Mouse (Mus musculus): Measurements from ENCODE around the gene Ptges. TPM values are rescaled to one million over a fixed set of nuclear protein-coding genes. Genes with fewer than 3 reads are reported as not detected.
"Not testable (repeated sequence)": the region's sequence is repeated elsewhere in the genome, so short reads cannot be mapped to it uniquely, and the experiment has no call there.

Gene Ptges
- polyA plus RNA-seq, 1 experiment from 2014 or later = 1.8 TPM

DNA sequence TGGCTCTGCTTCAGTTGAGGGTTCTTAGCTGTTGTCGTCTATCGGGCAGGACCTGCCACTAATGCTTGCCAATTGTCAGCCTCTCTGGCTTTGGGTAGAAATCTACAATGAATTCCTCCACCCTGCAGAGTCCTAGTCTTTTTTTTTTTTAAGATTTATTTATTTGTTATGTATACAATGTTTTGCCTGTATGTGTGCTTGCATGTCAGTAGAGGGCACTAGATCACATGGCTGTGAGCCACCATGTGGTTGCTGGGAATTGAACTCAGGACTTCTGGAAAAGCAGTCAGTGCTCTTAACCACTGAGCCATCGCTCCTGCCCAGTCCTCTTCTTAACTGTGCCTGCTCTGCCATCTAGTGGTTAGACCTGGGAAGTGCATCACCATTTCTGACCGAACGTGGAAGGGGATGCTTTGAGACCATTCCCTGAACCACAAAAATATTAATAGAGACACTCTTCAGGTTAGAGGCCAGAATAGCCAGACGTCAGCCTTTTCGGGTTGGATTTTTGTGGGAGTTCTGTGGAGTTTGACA, 4.3 kb upstream of the Ptges start:
- Histone ChIP-seq H3K4me1 (ENCODE audit: control insufficient read depth, insufficient read depth, low read length) (peaks cover 7% of the 10 kb centered on the region), H3K4me2 (ENCODE audit: low read depth, low read length) (no peak overlapping the region), H3K36me3 (ENCODE audit: control insufficient read depth, insufficient read depth) (no peaks in the 10 kb centered on the region), H3K4me3 (ENCODE audit: low read length) (no peak overlapping the region), H3K9me3 (replicated peaks; ENCODE audit: control insufficient read depth, low read length) (no peaks in the 10 kb centered on the region), H3K9ac (ENCODE audit: low read length) (no peak overlapping the region), H3K27me3 (ENCODE audit: control insufficient read depth, insufficient read depth, low read length) (no peaks in the 10 kb centered on the region), H3K27ac (ENCODE audit: low read length) (no peak overlapping the region)
- no peak for ATAC-seq (replicated peaks; ENCODE audit: extremely low read depth, insufficient read depth, low FRiP score)
- 18% methylated on average over 7 of the region's 7 CpGs for WGBS

DNA sequence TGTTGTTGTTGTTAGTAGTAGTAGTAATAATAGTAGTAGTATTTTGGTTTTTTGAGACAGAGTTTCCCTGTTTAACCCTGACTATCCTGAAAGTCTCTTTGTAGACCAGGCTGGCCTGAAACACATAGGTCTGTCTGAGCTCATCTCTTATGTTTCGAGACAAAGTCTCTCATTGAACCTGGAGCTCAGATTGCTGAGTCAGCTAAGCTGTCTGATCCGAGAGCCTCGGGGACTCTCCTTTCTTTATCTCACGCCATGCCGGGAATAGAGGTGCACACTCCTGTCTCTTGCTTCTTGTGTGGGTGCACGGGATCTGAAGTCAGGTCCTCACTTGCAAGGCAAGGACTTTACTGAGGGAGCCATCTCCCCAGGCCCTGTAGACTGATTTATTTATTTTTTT, 3.4 kb upstream of the Ptges start:
- no peaks in the 10 kb centered on the region for H3K27me3 ChIP-seq (ENCODE audit: control insufficient read depth, insufficient read depth, low read length)
- peaks cover 11% of the 10 kb centered on the region for H3K4me1 ChIP-seq (ENCODE audit: control insufficient read depth, insufficient read depth, low read length)
- H3K36me3 ChIP-seq (ENCODE audit: control insufficient read depth, insufficient read depth) = no peaks in the 10 kb centered on the region
- no peaks in the 10 kb centered on the region for H3K9me3 ChIP-seq (replicated peaks; ENCODE audit: control insufficient read depth, low read length)
- no peak overlapping the region for H3K4me2 ChIP-seq (ENCODE audit: low read depth, low read length)
- no peak overlapping the region for H3K27ac ChIP-seq (ENCODE audit: low read length)
- 65% methylated on average over 6 of the region's 6 CpGs for WGBS
- H3K9ac ChIP-seq (ENCODE audit: low read length) = no peak overlapping the region
- H3K4me3 ChIP-seq (ENCODE audit: low read length) = no peak overlapping the region
- no peak for ATAC-seq (replicated peaks; ENCODE audit: extremely low read depth, insufficient read depth, low FRiP score)

DNA sequence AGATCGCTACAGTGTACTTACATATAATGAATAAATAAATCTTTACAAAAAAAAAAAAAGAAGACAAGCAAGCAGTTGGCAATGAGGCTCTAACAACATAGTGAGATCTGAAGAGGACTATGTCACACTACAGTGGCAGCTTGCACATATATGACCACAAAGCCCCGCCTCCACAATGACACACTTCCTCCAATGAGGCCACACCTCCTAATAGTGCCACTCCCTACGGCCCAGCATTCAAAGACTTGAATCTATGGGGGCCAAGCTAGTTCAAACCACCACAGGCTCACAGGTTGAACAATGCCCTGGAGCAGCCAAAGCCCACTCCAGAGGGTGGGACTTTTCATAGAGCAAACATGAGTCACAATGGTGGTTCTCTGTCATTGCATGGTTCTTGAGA, 2.3 kb upstream of the Ptges start:
- no peaks in the 10 kb centered on the region for H3K36me3 ChIP-seq (ENCODE audit: control insufficient read depth, insufficient read depth)
- ATAC-seq (replicated peaks; ENCODE audit: extremely low read depth, insufficient read depth, low FRiP score) = no peak
- peaks cover 20% of the 10 kb centered on the region for H3K4me1 ChIP-seq (ENCODE audit: control insufficient read depth, insufficient read depth, low read length)
- no peak overlapping the region for H3K4me2 ChIP-seq (ENCODE audit: low read depth, low read length)
- no peak overlapping the region for H3K9ac ChIP-seq (ENCODE audit: low read length)
- no peaks in the 10 kb centered on the region for H3K27me3 ChIP-seq (ENCODE audit: control insufficient read depth, insufficient read depth, low read length)
- no peak overlapping the region for H3K27ac ChIP-seq (ENCODE audit: low read length)
- 81% methylated on average over 3 of the region's 3 CpGs for WGBS
- no peaks in the 10 kb centered on the region for H3K9me3 ChIP-seq (replicated peaks; ENCODE audit: control insufficient read depth, low read length)
- no peak overlapping the region for H3K4me3 ChIP-seq (ENCODE audit: low read length)

DNA sequence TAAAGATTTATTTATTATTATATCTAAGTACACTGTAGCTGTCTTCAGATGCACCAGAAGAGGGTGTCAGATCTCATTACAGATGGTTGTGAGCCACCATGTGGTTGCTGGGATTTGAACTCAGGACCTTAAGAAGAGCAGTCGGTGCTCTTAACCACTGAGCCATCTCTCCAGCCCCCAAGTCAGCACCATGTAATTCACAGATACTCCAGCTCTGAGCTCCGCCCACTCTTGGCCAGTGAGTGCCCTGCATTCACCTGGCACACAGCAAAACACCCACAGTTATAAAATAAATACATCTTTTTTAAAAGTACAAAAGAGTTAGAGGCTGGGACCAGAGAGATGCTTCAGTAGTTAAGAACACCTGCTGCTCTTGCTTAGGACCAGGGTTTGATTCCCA, 1.2 kb upstream of the Ptges start:
- H3K9ac ChIP-seq (ENCODE audit: low read length); H3K4me3 ChIP-seq (ENCODE audit: low read length); H3K36me3 ChIP-seq (ENCODE audit: control insufficient read depth, insufficient read depth); H3K27ac ChIP-seq (ENCODE audit: low read length); H3K9me3 ChIP-seq (replicated peaks; ENCODE audit: control insufficient read depth, low read length); ATAC-seq (replicated peaks; ENCODE audit: extremely low read depth, insufficient read depth, low FRiP score); H3K27me3 ChIP-seq (ENCODE audit: control insufficient read depth, insufficient read depth, low read length); H3K4me2 ChIP-seq (ENCODE audit: low read depth, low read length): not testable (repeated sequence)
- H3K4me1 ChIP-seq (ENCODE audit: control insufficient read depth, insufficient read depth, low read length) = peaks cover 23% of the 10 kb centered on the region
- WGBS = 91% methylated on average over 2 of the region's 2 CpGs

DNA sequence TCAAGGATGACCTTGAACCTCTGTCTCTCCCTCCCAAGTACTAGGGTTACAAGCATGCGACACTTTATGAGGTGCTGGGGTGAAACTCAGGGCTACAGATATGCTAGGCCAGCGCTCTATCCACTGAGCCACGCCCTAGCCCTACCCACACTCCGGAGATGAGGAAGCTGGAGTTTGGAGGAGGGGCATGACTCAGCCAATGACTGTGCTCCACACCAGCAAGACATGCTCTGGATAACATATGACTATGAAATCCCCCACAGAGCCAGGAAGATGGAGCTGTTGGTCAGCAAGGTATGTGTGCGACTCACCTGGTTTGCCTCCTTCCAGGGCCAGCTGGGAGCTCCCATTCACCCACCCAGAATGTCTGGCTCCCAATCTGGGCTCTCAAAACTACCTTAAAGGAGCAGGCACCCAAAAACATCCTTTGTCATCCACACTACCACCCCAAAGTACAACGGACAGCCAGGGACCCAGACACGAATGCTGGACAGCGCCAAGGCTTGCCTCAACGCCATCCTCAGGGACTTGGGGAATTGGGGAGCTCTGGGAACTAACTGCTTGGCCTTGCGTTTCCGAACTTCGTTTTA, 675 bp downstream of the Ptges start:
- 29% methylated on average over 12 of the region's 12 CpGs for WGBS

DNA sequence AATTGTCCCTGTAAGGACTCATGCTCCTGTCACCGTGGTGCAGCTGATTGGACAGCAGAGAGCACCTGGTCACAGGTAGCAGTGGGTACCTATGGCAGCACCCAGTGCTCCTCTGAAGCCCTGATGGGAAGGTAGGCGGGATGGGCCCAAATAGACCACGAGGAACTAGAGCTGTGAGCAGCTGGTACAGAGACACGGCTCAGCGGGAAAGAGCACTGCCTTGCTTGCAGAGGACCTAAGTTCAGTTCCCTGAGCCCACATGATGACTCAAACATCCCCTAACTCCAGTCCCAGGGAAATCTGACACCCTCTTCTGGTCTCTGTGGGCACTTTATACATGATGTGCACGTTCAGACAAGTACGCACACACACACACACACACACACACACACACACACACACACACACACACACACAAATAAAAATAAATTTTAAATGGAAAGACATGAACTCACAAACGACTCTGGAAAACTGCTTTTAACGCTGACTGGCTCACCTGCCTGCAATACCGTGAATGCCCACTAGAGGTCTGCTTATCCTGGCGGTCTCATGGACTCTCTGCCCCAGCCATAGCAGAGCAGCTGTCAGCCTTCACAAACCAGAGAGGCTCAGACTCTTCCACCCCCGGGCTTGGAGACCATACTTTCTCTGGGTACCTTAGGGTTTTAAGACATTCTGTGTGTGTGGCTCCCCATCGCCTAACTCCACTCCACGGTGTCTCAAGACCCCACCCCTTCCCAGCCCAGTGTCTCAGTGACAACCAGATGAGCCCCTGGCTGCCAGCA, 1.6 kb downstream of the Ptges start:
- ATAC-seq (replicated peaks; ENCODE audit: extremely low read depth, insufficient read depth, low FRiP score) = no peak
- WGBS = 23% methylated on average over 14 of the region's 14 CpGs
- Histone ChIP-seq H3K4me1 (ENCODE audit: control insufficient read depth, insufficient read depth, low read length) (peaks cover 23% of the 10 kb centered on the region), H3K36me3 (ENCODE audit: control insufficient read depth, insufficient read depth) (no peaks in the 10 kb centered on the region), H3K27me3 (ENCODE audit: control insufficient read depth, insufficient read depth, low read length) (no peaks in the 10 kb centered on the region), H3K9ac (ENCODE audit: low read length) (0 out of 2 replicates have a peak overlapping the region, but pooled peaks have one; percentile 31), H3K9me3 (replicated peaks; ENCODE audit: control insufficient read depth, low read length) (no peaks in the 10 kb centered on the region), H3K4me3 (ENCODE audit: low read length) (no peak overlapping the region), H3K4me2 (ENCODE audit: low read depth, low read length) (no peak overlapping the region), H3K27ac (ENCODE audit: low read length) (peak overlapping the region; percentile 53)

More for the DNA sequence above, 675 bp downstream of the Ptges start:
- peaks cover 23% of the 10 kb centered on the region for H3K4me1 ChIP-seq (ENCODE audit: control insufficient read depth, insufficient read depth, low read length)
- ATAC-seq (replicated peaks; ENCODE audit: extremely low read depth, insufficient read depth, low FRiP score) = no peak
- H3K27ac ChIP-seq (ENCODE audit: low read length) = no peak overlapping the region
- H3K4me2 ChIP-seq (ENCODE audit: low read depth, low read length) = peak overlapping the region; percentile 67
- no peaks in the 10 kb centered on the region for H3K36me3 ChIP-seq (ENCODE audit: control insufficient read depth, insufficient read depth)
- no peaks in the 10 kb centered on the region for H3K27me3 ChIP-seq (ENCODE audit: control insufficient read depth, insufficient read depth, low read length)
- H3K9ac ChIP-seq (ENCODE audit: low read length) = peak overlapping the region; percentile 61; the same call in 1 of the 2 replicates
- H3K4me3 ChIP-seq (ENCODE audit: low read length) = peak overlapping the region; percentile 38
- H3K9me3 ChIP-seq (replicated peaks; ENCODE audit: control insufficient read depth, low read length) = no peaks in the 10 kb centered on the region

DNA sequence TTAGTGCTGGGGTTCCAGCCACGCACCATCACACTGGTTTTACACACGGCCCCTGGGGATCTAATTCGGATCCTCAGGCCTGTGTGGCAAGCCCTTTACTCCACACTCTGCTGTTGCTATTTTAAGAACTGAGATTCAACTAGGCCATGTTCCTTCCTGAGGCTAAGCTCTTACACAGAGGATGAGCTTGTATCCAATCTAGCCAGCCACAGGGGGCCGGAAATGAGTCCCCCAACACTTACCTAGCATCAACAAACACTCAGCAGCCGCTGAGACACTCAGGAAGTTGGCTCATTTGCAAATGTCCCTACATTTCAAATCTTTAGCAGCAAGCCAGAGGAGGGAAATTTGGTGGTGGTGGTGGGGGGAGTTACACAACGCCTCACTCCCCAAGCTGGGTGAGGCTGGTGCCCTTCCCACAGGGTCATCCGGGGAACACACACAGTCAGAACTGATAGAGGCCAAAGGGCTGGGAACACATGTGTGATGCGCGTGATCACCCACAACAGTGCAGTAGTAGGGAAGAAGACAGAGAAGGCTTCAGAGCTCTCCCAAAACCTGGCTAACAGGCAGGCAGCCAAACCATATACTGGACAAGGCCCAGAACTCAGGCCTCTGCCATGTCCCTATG, 2.4 kb downstream of the Ptges start:
- peak overlapping the region; percentile 45; the same call in 1 of the 2 replicates for H3K9ac ChIP-seq (ENCODE audit: low read length)
- H3K36me3 ChIP-seq (ENCODE audit: control insufficient read depth, insufficient read depth) = no peaks in the 10 kb centered on the region
- ATAC-seq (replicated peaks; ENCODE audit: extremely low read depth, insufficient read depth, low FRiP score) = no peak
- peak overlapping the region; percentile 53 for H3K27ac ChIP-seq (ENCODE audit: low read length)
- H3K4me3 ChIP-seq (ENCODE audit: low read length) = no peak overlapping the region
- no peaks in the 10 kb centered on the region for H3K27me3 ChIP-seq (ENCODE audit: control insufficient read depth, insufficient read depth, low read length)
- peaks cover 23% of the 10 kb centered on the region for H3K4me1 ChIP-seq (ENCODE audit: control insufficient read depth, insufficient read depth, low read length)
- 30% methylated on average over 9 of the region's 9 CpGs for WGBS
- H3K4me2 ChIP-seq (ENCODE audit: low read depth, low read length) = no peak overlapping the region
- no peaks in the 10 kb centered on the region for H3K9me3 ChIP-seq (replicated peaks; ENCODE audit: control insufficient read depth, low read length)

DNA sequence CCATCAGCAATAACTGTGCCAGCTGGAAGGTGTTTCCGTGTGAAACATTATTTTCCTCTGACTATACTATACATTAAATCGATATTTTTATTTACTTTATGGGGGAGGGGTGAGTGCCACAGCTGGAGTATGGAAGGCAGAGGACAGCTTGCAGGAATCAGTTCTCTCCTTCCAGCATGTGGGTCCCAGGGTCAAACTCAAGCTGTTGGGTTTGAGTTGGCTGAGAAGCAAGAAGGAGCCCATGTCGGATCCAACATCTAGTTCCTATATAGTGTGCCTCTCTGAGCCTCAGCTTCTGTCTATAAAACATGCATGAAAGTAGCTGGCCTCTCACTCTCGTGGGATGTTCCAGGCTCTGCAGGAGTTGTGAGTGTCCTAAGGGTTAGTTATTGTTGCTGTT, 3.3 kb downstream of the Ptges start:
- H3K4me2 ChIP-seq (ENCODE audit: low read depth, low read length) = no peak overlapping the region
- H3K9me3 ChIP-seq (replicated peaks; ENCODE audit: control insufficient read depth, low read length) = no peaks in the 10 kb centered on the region
- no peak overlapping the region for H3K9ac ChIP-seq (ENCODE audit: low read length)
- H3K4me1 ChIP-seq (ENCODE audit: control insufficient read depth, insufficient read depth, low read length) = peaks cover 23% of the 10 kb centered on the region
- 69% methylated on average over 4 of the region's 4 CpGs for WGBS
- H3K36me3 ChIP-seq (ENCODE audit: control insufficient read depth, insufficient read depth) = no peaks in the 10 kb centered on the region
- H3K4me3 ChIP-seq (ENCODE audit: low read length) = no peak overlapping the region
- peak overlapping the region; percentile 53 for H3K27ac ChIP-seq (ENCODE audit: low read length)
- no peaks in the 10 kb centered on the region for H3K27me3 ChIP-seq (ENCODE audit: control insufficient read depth, insufficient read depth, low read length)
- no peak for ATAC-seq (replicated peaks; ENCODE audit: extremely low read depth, insufficient read depth, low FRiP score)

DNA sequence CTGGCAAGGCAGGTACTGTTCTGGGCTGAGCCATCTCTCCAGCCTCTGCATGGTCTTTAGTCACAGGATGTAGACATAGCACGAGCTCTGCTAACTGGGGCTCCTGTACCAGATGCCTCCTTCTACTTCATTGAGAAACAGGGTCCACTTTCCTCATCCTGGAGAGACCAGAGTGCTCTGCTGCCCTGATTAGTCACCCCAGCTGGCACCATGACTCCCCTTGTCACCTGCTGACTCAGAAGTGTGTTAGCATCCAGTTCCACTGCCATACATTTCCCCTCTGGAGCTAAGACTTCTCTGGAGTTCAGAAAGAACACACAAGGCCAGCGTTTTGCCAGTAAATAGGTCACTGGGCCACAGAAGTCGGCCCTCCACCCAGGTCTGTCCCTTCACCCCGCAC, 4.5 kb downstream of the Ptges start:
- Histone ChIP-seq H3K36me3 (ENCODE audit: control insufficient read depth, insufficient read depth) (no peaks in the 10 kb centered on the region), H3K9ac (ENCODE audit: low read length) (no peak overlapping the region), H3K9me3 (replicated peaks; ENCODE audit: control insufficient read depth, low read length) (no peaks in the 10 kb centered on the region), H3K27ac (ENCODE audit: low read length) (no peak overlapping the region), H3K4me2 (ENCODE audit: low read depth, low read length) (no peak overlapping the region), H3K27me3 (ENCODE audit: control insufficient read depth, insufficient read depth, low read length) (no peaks in the 10 kb centered on the region), H3K4me1 (ENCODE audit: control insufficient read depth, insufficient read depth, low read length) (peaks cover 24% of the 10 kb centered on the region), H3K4me3 (ENCODE audit: low read length) (no peak overlapping the region)
- ATAC-seq (replicated peaks; ENCODE audit: extremely low read depth, insufficient read depth, low FRiP score) = no peak
- WGBS = 82% methylated on average over 4 of the region's 4 CpGs
